Mouse (Mus musculus) lung, adult 2 months (tissue): ENCODE measurements around the gene Mdm2. TPM values are rescaled to one million over a fixed set of nuclear protein-coding genes. Genes with fewer than 3 reads are reported as not detected.
A peak's percentile ranks its signal among the peaks of the same experiment; 100 is the strongest.

Experiments used
- DNase-seq: peaks from one replicate; pipeline ENCODE4 v3.0.0; 2022
- H3K4me1 ChIP-seq: fragments of 200-500 bp; 2 replicates; pipeline ENCODE4 v1.6.1; 2011; ENCODE audit warnings: low read length; ENCODE audit not compliant: control insufficient read depth, insufficient read depth
- H3K4me3 ChIP-seq: fragments of 200-500 bp; replicated peaks from 2 replicates; pipeline ENCODE3; 2011; ENCODE audit warnings: low read depth, mild to moderate bottlenecking, control low read depth, low read length; ENCODE audit errors: extremely low read depth
- CTCF ChIP-seq: fragments of 200-500 bp; IDR thresholded peaks from 2 replicates; pipeline ENCODE4 v1.5.1; 2011; ENCODE audit warnings: mild to moderate bottlenecking, low read length, control low read depth; ENCODE audit not compliant: insufficient read depth
- POLR2A ChIP-seq: fragments of 200-500 bp; IDR thresholded peaks from 2 replicates; pipeline ENCODE4 v1.6.1; 2011; ENCODE audit warnings: low read depth, mild to moderate bottlenecking, control low read depth, low read length, borderline replicate concordance; ENCODE audit errors: extremely low read depth
- WGBS: fragments of 180-500 bp; shearing (Covaris S2); methylation state at CpG from one replicate; pipeline ENCODE4 v1.1.7; 2018; 5-methylcytosine and 5-hydroxymethylcytosine counted together
- polyA plus RNA-seq: library from polyadenylated mRNA; depleted of rRNA; stranded (reverse); fragments of >200 nt; gene quantifications from 2 replicates; pipeline ENCODE4 v1.2.3, GENCODE M21; 2012

Mdm2 gene
- polyA plus RNA-seq, 1 experiment: 39.7 TPM

DNA sequence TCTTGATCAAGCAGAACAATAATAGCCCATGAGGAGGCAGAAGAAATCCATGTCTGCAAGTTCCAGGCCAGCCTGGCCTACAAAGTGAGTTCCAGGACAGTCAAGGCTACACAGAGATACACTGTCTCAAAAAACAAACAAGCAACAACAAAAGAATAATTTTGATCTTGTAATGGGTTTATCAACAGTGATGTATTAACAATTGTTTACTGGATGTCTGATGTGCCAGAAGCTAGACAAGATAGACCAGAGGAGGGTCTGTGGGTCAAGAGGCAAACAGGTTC lies 45.7 kb downstream of the Mdm2 start:
- DNase-seq: no peak
- H3K4me3 ChIP-seq: no peak overlapping the region
- H3K4me1 ChIP-seq: peaks cover 2% of the 10 kb centered on the region; the same call in 1 of the 2 replicates
- TF ChIP-seq CTCF: no peak
- TF ChIP-seq POLR2A: no peak

DNA sequence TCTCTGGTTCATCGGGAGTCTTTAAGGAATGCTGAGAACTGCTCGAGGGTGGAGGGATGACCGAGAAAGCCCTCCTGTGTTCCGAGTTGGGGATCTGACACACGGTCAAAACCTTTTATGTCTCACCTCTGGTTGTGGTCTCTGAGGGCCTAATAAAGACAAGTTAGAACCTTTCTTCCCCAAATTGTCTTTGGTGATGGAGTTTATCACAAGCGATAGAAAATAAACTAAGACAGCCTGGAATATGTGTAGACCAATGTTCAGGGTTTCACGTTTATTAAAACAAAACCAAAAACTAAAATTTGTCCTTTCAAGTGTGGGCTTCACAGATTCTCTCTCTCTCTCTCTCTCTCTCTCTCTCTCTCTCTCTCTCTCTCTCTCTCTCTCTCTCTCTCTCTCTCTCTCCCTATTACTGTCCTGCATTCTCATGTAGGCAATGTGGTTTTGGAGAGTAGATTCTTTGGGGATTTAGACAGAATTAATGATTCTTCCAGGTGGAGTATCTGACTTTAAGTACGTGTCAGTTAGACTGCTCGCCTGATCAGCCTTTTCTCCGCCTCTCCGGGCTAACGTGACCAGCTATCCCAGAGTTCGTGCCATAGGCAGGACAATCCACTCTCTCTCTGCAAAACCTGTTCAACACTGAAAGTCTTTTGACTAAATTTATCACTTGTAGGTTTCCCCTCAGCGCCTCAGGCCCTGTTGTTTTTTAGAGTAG lies 46.2 kb downstream of the Mdm2 start:
- TF ChIP-seq POLR2A (no peak), CTCF (no peak)
- H3K4me3 ChIP-seq: peak overlapping the region; percentile 6

DNA sequence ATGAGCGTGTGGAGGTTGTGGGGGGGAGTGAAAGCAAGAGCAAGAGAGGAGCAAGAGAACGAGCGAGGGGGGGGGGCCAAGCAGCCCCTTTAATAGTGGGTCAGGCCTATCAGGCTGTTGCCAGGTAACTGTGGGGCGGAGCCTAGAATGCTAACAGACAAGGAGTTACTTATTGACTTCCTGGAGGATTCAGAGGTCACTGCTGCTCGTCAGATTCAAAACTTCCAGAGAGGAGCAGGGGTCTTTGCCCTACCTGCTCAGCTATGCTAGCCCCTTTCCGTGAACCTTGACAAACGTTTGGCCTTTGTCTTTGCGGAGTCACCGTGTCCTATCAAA lies 46.7 kb downstream of the Mdm2 start:
- DNase-seq: no peak
- WGBS: 34% methylated on average over 9 of the region's 9 CpGs
- Histone ChIP-seq H3K4me3 (peak overlapping the region; percentile 6), H3K4me1 (peaks cover 2% of the 10 kb centered on the region; the same call in 1 of the 2 replicates)
- TF ChIP-seq CTCF (no peak), POLR2A (no peak)

More for the DNA sequence above, 46.2 kb downstream of the Mdm2 start:
- peaks cover 2% of the 10 kb centered on the region; the same call in 1 of the 2 replicates for H3K4me1 ChIP-seq
- DNase-seq: no peak
- WGBS: 59% methylated on average over 14 of the region's 14 CpGs

DNA sequence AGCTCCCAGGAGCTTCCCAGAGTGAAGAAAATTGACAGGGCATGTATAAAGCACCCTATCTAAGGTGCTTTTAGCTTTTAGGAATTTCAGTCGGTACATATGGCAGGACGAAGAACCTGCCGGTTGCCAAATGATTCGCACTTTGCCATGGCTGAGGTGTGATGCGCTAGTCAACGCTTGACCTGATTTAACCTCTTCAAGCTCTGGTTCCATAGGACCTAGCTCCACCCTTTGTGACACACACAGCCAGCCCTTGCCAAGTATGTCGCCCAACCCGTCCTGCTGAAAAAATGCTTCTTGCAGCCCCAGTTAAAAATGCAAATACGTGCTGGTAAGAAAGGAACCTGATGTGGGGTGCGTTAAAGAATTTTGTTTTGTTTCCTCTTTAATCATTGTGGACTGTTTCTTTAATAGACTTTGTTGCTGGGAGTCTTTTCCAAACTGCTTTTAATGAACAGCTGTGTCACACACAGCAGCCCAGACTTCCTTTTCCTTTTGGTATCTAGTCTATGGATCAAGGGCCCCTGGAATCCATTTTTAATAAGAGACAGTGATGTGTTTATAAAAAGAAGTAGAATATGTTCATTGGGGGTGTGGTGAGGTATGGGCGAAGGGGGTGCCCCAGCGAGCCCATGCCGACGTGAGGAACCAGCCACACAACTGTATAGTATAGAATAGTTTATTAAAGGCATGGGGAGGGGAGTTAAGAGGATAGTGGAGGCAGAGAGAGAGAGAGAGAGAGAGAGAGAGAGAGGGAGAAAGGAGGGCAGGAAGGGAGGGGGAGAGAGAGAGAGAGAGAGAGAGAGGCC lies 47.3 kb downstream of the Mdm2 start:
- TF ChIP-seq POLR2A (no peak), CTCF (no peak)
- 54% methylated on average over 14 of the region's 14 CpGs for WGBS
- no peak for DNase-seq
- no peak overlapping the region for H3K4me3 ChIP-seq
- H3K4me1 ChIP-seq: peaks cover 2% of the 10 kb centered on the region; the same call in 1 of the 2 replicates

DNA sequence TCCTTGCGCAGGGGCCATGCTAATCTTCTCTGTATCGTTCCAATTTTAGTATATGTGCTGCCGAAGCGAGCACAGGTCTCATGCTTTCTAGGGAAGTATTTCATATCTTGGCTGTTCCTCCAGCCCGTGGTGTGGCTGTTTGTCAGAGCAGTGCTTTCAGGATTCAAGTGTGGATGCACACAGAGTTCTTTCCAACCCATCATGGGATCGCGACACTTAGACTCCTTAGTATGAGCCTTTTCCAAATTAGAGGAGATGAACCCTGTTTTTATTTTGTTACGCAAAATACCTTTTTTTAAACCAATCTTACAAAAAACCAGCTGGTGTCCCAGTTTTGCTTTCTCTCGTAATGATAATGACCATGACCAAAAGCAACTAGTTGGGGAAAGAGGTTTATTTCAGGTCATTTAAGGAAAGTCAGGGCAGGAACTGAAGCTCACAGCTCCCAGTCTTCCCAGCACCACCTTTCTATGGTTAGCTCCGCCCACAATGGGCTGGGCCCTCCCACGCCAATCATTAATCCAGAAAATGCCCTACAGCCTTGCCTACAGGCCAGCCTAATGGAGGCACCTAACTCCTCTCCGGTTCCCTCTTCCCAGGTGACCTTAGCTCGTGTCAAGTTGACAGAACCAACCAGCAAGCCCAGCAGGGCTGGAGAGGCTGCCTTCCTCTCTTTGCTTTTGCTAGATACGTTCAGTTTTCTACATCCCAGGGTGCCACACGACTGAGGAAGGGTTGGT lies 48.1 kb downstream of the Mdm2 start:
- TF ChIP-seq POLR2A (no peak), CTCF (no peak)
- H3K4me1 ChIP-seq: peaks cover 2% of the 10 kb centered on the region; the same call in 1 of the 2 replicates
- 64% methylated on average over 15 of the region's 15 CpGs for WGBS
- no peak for DNase-seq
- H3K4me3 ChIP-seq: no peak overlapping the region

DNA sequence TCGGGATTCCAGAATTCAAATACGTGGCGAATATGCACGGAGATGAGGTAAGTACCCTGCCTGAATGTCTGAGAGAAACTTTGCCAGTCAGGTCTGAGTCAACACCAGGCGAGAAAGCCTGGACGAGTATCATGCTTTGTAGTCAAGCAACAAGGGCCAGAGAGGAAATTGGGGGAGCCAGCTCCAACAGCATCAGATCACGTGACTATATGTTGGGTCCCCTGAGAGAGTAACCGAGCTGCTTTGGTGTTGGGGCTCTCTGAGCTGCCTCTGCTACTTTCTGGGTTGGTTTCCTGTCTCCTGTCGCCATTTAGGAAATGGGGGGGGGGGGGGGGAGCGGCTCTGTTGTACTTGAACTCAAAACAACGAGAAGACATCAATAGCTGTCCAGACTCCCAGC lies 50.7 kb downstream of the Mdm2 start:
- DNase-seq: no peak
- no peak for TF ChIP-seq POLR2A
- TF ChIP-seq CTCF: no peak
- no peak overlapping the region for H3K4me3 ChIP-seq
- peaks cover 2% of the 10 kb centered on the region; the same call in 1 of the 2 replicates for H3K4me1 ChIP-seq
- WGBS: 50% methylated on average over 11 of the region's 11 CpGs

DNA sequence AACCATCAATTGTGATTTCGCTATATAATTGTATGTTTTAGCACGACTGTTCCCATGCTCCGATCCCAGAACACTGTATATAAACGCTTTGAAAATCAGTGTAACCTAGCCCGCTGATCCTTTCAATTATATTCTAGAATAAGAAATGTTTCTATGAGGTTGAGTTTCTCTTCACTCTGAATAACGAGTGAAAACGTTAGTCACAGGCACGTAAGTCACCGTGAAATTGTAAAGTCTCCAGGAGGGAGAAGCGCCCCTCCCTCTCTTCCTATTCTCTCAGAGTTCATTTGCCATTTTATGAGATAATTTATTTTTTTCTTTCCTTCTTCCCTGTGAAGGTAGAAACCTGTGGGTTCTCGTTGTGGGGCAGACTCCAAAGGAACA lies 51.1 kb downstream of the Mdm2 start:
- no peak overlapping the region for H3K4me3 ChIP-seq
- TF ChIP-seq POLR2A (no peak), CTCF (no peak)
- WGBS: 72% methylated on average over 11 of the region's 11 CpGs

DNA sequence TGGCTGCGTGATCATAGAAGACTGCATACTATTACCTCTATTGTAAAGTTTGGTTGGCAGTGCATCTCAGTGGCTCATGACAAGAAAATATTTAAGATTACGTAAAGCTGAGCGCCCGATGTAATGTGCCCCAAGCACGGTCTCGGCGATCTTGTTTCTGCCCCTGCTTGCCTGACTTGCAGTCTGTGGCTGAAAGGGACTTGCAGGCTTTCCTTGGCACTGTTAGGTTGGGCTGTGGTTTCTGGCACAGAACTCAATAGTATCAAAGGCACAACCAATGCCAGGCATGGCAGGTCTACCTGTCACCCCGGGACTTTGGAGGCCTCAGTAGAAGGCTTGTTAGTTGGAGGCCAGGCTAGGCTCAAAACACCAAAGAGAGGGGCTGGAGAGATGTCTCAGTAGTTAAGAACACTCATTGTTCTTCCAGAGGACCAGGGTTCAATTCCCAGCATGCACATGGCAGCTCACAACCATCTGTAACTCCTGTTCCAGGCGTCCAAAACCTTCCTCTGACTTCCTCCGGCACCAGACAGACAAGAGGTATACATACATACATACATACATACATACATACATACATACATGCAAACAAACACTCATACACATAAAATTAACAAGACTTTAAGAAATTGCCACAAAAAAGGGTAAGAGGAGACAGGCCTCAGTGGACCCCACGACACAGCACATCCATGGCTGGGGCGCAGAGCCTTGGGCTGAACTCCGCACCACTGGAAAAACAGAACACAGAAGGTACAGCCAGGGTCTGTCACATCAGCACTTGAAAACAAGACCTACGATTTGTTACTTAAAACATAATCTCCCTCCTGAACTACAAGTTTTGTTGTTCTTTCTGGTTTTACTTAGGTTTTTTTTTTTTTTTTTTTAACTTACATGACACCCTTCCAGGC lies 51.8 kb downstream of the Mdm2 start:
- no peak overlapping the region for H3K4me3 ChIP-seq
- peaks cover 2% of the 10 kb centered on the region; the same call in 1 of the 2 replicates for H3K4me1 ChIP-seq
- TF ChIP-seq CTCF (no peak), POLR2A (no peak)
- no peak for DNase-seq
- 89% methylated on average over 14 of the region's 14 CpGs for WGBS

More for the DNA sequence above, 51.1 kb downstream of the Mdm2 start:
- DNase-seq: no peak
- H3K4me1 ChIP-seq: peaks cover 2% of the 10 kb centered on the region; the same call in 1 of the 2 replicates

DNA sequence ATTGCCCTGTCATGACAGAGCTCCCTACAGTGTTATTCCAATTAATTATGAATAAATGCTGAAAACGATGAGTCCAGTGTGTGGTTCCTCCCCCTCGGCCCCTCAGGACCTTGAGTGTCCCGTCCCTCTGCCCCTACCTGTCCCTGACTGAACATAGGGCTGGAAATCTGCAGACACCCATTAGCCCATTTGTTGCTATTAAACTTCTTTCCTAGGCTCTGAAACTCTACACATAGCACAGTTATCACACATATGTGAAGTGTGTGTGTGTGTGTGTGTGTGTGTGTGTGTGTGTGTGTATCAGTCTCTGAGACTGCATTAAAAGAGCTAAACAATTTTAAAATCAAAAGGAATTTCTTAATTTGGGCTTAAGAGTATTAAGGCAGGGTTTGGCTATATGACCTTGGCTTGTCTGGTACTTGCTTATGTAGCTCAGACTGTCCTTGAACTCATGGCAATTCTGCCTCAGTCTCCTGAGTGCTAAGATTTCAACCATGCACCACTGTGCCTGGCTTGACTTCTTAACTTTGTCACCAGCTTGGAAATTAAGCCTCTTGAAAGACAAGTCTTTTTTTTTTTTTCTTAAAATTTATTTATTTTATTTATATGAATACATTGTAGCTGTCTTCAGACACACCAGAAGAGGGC lies 52.8 kb downstream of the Mdm2 start:
- DNase-seq: no peak
- 85% methylated on average over 3 of the region's 3 CpGs for WGBS
- no peak for TF ChIP-seq POLR2A
- H3K4me1 ChIP-seq: no peaks in the 10 kb centered on the region
- no peak overlapping the region for H3K4me3 ChIP-seq
